Mouse (Mus musculus): ENCODE measurements around the gene Egln2. TPM values are rescaled to one million over a fixed set of nuclear protein-coding genes. Genes with fewer than 3 reads are reported as not detected.
A peak's percentile ranks its signal among the peaks of the same experiment; 100 is the strongest.

Egln2 gene
- 100 to 1,000 TPM in 1 of 2 experiments, 10 to 100 TPM in 1; 98.1 to 101 TPM for total RNA-seq (2021)

- DNase-seq (ENCODE audit: low spot score in 2 of 2) = peak; percentile 97
- intact Hi-C loops (cut with DNase I) = loop anchor here (5.0 kb wide), 1 partner anchor 60 kb away; the partner anchor contains the start of gene Itpkc
Observed at GRCm38 (mm10) chr7:27166614-27167474, at the start of gene Egln2. TSS of gene Egln2 (minus strand) at chr7:27166802.

- DNase-seq (ENCODE audit: low spot score in 2 of 2) = no peak
- intact Hi-C loops (cut with DNase I) = no loop called here
Observed at GRCm38 (mm10) chr7:27212626-27213025, 46.0 kb upstream of the Egln2 start.

- no peak for DNase-seq (ENCODE audit: low spot score in 2 of 2)
- intact Hi-C loops (cut with DNase I) = no loop called here
Observed at GRCm38 (mm10) chr7:27203730-27204449, 37.3 kb upstream of the Egln2 start.

- intact Hi-C loops (cut with DNase I) = loop anchor here (5.0 kb wide), 1 partner anchor 59 kb away; the partner anchor contains the start of gene Numbl
- no peak for DNase-seq (ENCODE audit: low spot score in 2 of 2)
Observed at GRCm38 (mm10) chr7:27198779-27199178, 32.2 kb upstream of the Egln2 start.

- intact Hi-C loops (cut with DNase I) = loop anchor here (5.0 kb wide), 1 partner anchor 59 kb away; the partner anchor contains the start of gene Numbl
- no peak for DNase-seq (ENCODE audit: low spot score in 2 of 2)
Observed at GRCm38 (mm10) chr7:27198355-27198754, 31.8 kb upstream of the Egln2 start.

- no peak for DNase-seq (ENCODE audit: low spot score in 2 of 2)
- intact Hi-C loops (cut with DNase I) = loop anchor here (2.0 to 5.0 kb wide), 2 partner anchors 31 to 60 kb away; partner anchors contain the start of genes Itpkc and Numbl
Observed at GRCm38 (mm10) chr7:27197634-27198033, 31.0 kb upstream of the Egln2 start.

GRCm38 (mm10) chr7:27197136-27197535 is 30.5 kb upstream of the Egln2 start:
- no peak for DNase-seq (ENCODE audit: low spot score in 2 of 2)
- intact Hi-C loops (cut with DNase I) = loop anchor here (2.0 to 5.0 kb wide), 2 partner anchors 32 to 60 kb away; partner anchors contain the start of genes Itpkc and Numbl

GRCm38 (mm10) chr7:27195681-27196611 is 29.3 kb upstream of the Egln2 start, which contains the start of the genes BC024978 and Snrpa:
TSS of gene BC024978 (plus strand) at chr7:27195781.
TSS of gene Snrpa (minus strand) at chr7:27196271.
- peak; percentile 97 to 100 for DNase-seq (ENCODE audit: low spot score in 2 of 2)
- intact Hi-C loops (cut with DNase I) = loop anchor here (2.0 to 5.0 kb wide), 3 partner anchors 17 to 61 kb away; partner anchors contain the start of genes Itpkc, Numbl and Rab4b

- intact Hi-C loops (cut with DNase I) = loop anchor here (2.0 kb wide), 1 partner anchor 15 kb away; the partner anchor contains the start of gene Rab4b
- DNase-seq (ENCODE audit: low spot score in 2 of 2) = no peak
Observed at GRCm38 (mm10) chr7:27193731-27194130, 27.1 kb upstream of the Egln2 start.

- intact Hi-C loops (cut with DNase I) = no loop called here
- DNase-seq (ENCODE audit: low spot score in 2 of 2) = no peak
Observed at GRCm38 (mm10) chr7:27192434-27192833, 25.8 kb upstream of the Egln2 start.

- no peak for DNase-seq (ENCODE audit: low spot score in 2 of 2)
- intact Hi-C loops (cut with DNase I) = no loop called here
Observed at GRCm38 (mm10) chr7:27189271-27189931, 22.8 kb upstream of the Egln2 start.

GRCm38 (mm10) chr7:27185986-27186385 is 19.4 kb upstream of the Egln2 start:
- DNase-seq (ENCODE audit: low spot score in 2 of 2) = no peak
- intact Hi-C loops (cut with DNase I) = no loop called here

GRCm38 (mm10) chr7:27184964-27185363 is 18.4 kb upstream of the Egln2 start:
- DNase-seq (ENCODE audit: low spot score in 2 of 2) = no peak
- intact Hi-C loops (cut with DNase I) = no loop called here

- intact Hi-C loops (cut with DNase I) = no loop called here
- no peak for DNase-seq (ENCODE audit: low spot score in 2 of 2)
Observed at GRCm38 (mm10) chr7:27182498-27182897, 15.9 kb upstream of the Egln2 start.

GRCm38 (mm10) chr7:27180837-27181695 is 14.5 kb upstream of the Egln2 start, which contains the start of the genes Gm21983 and Mia:
TSS of gene Gm21983 (minus strand) at chr7:27181086.
TSS of gene Mia (minus strand) at chr7:27181157.
- intact Hi-C loops (cut with DNase I) = no loop called here

GRCm38 (mm10) chr7:27180036-27180435 is 13.4 kb upstream of the Egln2 start:
- no peak for DNase-seq (ENCODE audit: low spot score in 2 of 2)
- intact Hi-C loops (cut with DNase I) = no loop called here

More at GRCm38 (mm10) chr7:27180837-27181695, 14.5 kb upstream of the Egln2 start, which contains the start of the genes Gm21983 and Mia:
- no peak for DNase-seq (ENCODE audit: low spot score in 2 of 2)

- DNase-seq (ENCODE audit: low spot score in 2 of 2) = no peak
- intact Hi-C loops (cut with DNase I) = loop anchor here (2.0 kb wide), 1 partner anchor 15 kb away; the partner anchor contains the start of gene BC024978
Observed at GRCm38 (mm10) chr7:27179217-27179918, 12.8 kb upstream of the Egln2 start.
